Mouse (Mus musculus): Measurements from ENCODE around the gene Trrap.

DNA sequence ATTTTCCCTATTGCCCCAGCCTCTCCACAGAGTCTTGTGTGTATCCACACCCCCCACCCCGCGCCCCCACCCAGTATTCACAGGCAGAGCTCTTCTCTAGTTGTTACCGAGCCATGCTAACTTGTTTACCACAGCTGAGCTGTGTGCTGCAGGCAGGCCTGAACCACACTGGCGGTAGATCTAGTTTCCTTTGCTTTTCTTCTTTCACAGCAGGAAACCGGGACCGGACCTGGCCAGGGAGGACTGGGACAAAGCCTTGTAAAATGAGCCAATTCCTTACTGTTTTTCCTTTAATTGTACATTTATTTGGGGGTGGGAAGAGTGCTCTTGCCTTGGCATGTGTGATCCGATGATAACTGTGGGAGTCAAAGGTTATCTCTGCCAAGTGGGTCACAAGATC, 101.9 kb downstream of the Trrap start:
- no peak for TF ChIP-seq GATA1 (IDR thresholded peaks at IDR 0.05; ENCODE audit: borderline replicate concordance, low read length)
- no peak for TF ChIP-seq FLI1 (IDR thresholded peaks at IDR 0.05; ENCODE audit: low read length)

Measured in megakaryocyte, embryonic 14.5 days (primary cell).